Mouse (Mus musculus) spleen, adult 2 months (tissue): ENCODE measurements around the gene Dnajc13. TPM values are rescaled to one million over a fixed set of nuclear protein-coding genes. Genes with fewer than 3 reads are reported as not detected.

Experiments used
- DNase-seq, 2 experiments: peaks; one replicate each; pipeline versions ENCODE4 v3.0.0 to v3.0.0-alpha.2; 2012 to 2021; ENCODE audit warnings: low spot score in 2 of 2, low read depth in 1 of 2
- H3K27ac ChIP-seq: fragments of 200-500 bp; 2 replicates; pipeline ENCODE4 v1.5.1; 2012; ENCODE audit warnings: low read length, inconsistent platforms; ENCODE audit not compliant: insufficient read depth
- H3K27me3 ChIP-seq: fragments of 200-500 bp; 2 replicates; pipeline ENCODE4 v1.6.1; 2012; ENCODE audit warnings: mild to moderate bottlenecking, moderate library complexity, low read length, inconsistent platforms; ENCODE audit not compliant: control insufficient read depth, insufficient read depth
- H3K36me3 ChIP-seq: fragments of 200-500 bp; 2 replicates; pipeline ENCODE4 v1.6.1; 2012; ENCODE audit warnings: mild to moderate bottlenecking, low read length, inconsistent platforms; ENCODE audit not compliant: control insufficient read depth, insufficient read depth
- H3K4me1 ChIP-seq: fragments of 200-500 bp; 2 replicates; pipeline ENCODE4 v1.6.1; 2011; ENCODE audit warnings: inconsistent platforms; ENCODE audit not compliant: control insufficient read depth, insufficient read depth, insufficient read length
- H3K4me3 ChIP-seq: fragments of 200-500 bp; 2 replicates; pipeline ENCODE4 v1.5.1; 2011; ENCODE audit warnings: mild to moderate bottlenecking, inconsistent platforms; ENCODE audit not compliant: insufficient read depth, insufficient read length; ENCODE audit errors: extremely low read depth
- CTCF ChIP-seq: fragments of 200-500 bp; IDR thresholded peaks from 2 replicates; pipeline ENCODE4 v1.5.1; 2011; ENCODE audit warnings: mild to moderate bottlenecking, inconsistent platforms; ENCODE audit not compliant: insufficient read depth, insufficient read length, insufficient replicate concordance; ENCODE audit errors: extremely low read depth
- POLR2A ChIP-seq: fragments of 200-500 bp; IDR thresholded peaks from 2 replicates; pipeline ENCODE4 v1.6.1; 2011; ENCODE audit warnings: low read depth, low read length, inconsistent platforms
- WGBS: fragments of 180-500 bp; shearing (Covaris S2); methylation state at CpG from one replicate; pipeline ENCODE4 v1.1.7; 2018; 5-methylcytosine and 5-hydroxymethylcytosine counted together
- polyA plus RNA-seq: library from polyadenylated mRNA; depleted of rRNA; stranded (reverse); fragments of >200 nt; gene quantifications from 2 replicates; pipeline ENCODE4 v1.2.3, GENCODE M21; 2012; rRNA removed

The Dnajc13 gene
- polyA plus RNA-seq, 1 experiment = 32.8 TPM

GRCm38 (mm10) chr9:104107482-104107881 is 155.2 kb downstream of the Dnajc13 start:
- no peak overlapping the region for H3K27ac ChIP-seq
- no peak for TF ChIP-seq POLR2A
- no peak for TF ChIP-seq CTCF
- WGBS = 89% methylated on average over 6 of the region's 6 CpGs
- no peak overlapping the region for H3K4me3 ChIP-seq
- H3K27me3 ChIP-seq = no peaks in the 10 kb centered on the region
- no peaks in the 10 kb centered on the region for H3K36me3 ChIP-seq
- H3K4me1 ChIP-seq = no peaks in the 10 kb centered on the region
- no peak for DNase-seq

- Histone ChIP-seq H3K4me1 (no peaks in the 10 kb centered on the region), H3K36me3 (no peaks in the 10 kb centered on the region), H3K27me3 (no peaks in the 10 kb centered on the region), H3K4me3 (no peak overlapping the region), H3K27ac (no peak overlapping the region)
- no peak for DNase-seq
- WGBS = 89% methylated on average over 9 of the region's 9 CpGs
- no peak for TF ChIP-seq CTCF
- TF ChIP-seq POLR2A = no peak
Measured at GRCm38 (mm10) chr9:104106930-104107329, 155.8 kb downstream of the Dnajc13 start.

GRCm38 (mm10) chr9:104104986-104105385 is 157.7 kb downstream of the Dnajc13 start:
- H3K4me3 ChIP-seq = no peak overlapping the region
- H3K27ac ChIP-seq = no peak overlapping the region
- H3K4me1 ChIP-seq = no peaks in the 10 kb centered on the region
- 93% methylated on average over 2 of the region's 2 CpGs for WGBS
- H3K27me3 ChIP-seq = no peaks in the 10 kb centered on the region
- no peaks in the 10 kb centered on the region for H3K36me3 ChIP-seq
- DNase-seq = no peak
- no peak for TF ChIP-seq POLR2A

- Histone ChIP-seq H3K36me3 (no peaks in the 10 kb centered on the region), H3K27ac (no peak overlapping the region), H3K4me1 (no peaks in the 10 kb centered on the region), H3K4me3 (no peak overlapping the region), H3K27me3 (no peaks in the 10 kb centered on the region)
- TF ChIP-seq POLR2A = no peak
- TF ChIP-seq CTCF = no peak
- no peak for DNase-seq
- 68% methylated on average over 2 of the region's 2 CpGs for WGBS
Measured at GRCm38 (mm10) chr9:104102901-104103300, 159.8 kb downstream of the Dnajc13 start.

DNA sequence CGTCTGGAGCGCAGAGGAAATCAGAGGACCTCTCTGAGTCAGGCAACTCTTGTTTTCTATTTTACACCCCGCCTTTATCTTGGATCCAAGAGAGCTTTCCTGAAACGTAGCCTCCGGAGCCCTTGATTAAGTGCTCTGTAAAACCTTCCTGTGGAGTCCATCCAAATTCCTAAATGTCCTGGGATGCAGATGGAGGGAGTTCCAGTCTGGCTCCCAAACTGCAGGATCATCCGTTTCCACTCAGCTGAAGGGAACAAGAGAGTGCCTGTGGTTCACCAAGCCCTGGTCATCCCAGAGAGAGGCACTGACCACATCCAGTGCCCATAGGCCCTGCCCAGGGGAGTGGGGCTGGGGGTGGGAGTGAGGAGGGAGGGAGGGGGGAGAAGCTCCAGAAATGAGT is 160.4 kb downstream of the Dnajc13 start:
- WGBS = 88% methylated on average over 6 of the region's 6 CpGs
- DNase-seq = no peak
- H3K36me3 ChIP-seq = no peaks in the 10 kb centered on the region
- no peak for TF ChIP-seq POLR2A
- TF ChIP-seq CTCF = no peak
- no peaks in the 10 kb centered on the region for H3K4me1 ChIP-seq
- no peaks in the 10 kb centered on the region for H3K27me3 ChIP-seq
- H3K27ac ChIP-seq = no peak overlapping the region
- no peak overlapping the region for H3K4me3 ChIP-seq

DNA sequence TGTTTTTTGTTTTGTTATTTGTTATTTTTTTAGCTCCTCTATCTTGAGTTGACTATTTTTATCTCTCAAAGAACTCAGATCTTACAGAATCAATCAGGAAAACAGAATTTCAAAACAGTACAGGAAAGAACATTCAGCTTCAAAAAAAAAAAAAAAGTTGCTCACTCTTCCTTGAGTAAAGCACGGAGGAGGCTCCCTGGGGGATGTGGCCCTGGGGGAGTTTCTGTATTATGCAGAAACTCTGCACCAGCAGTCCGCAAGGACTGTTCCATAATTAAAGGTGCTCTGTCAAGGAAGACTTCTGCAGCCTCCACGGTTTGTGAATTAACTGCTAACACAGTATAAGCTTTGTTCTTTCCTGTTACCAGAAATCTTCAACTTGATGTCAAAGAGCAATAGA is 161.3 kb downstream of the Dnajc13 start:
- H3K36me3 ChIP-seq = no peaks in the 10 kb centered on the region

More for the DNA sequence above, 161.3 kb downstream of the Dnajc13 start:
- no peak for TF ChIP-seq CTCF
- TF ChIP-seq POLR2A = no peak
- Histone ChIP-seq H3K27me3 (no peaks in the 10 kb centered on the region), H3K27ac (no peak overlapping the region), H3K4me1 (no peaks in the 10 kb centered on the region), H3K4me3 (no peak overlapping the region)
- 45% methylated on average over 3 of the region's 3 CpGs for WGBS
- no peak for DNase-seq

Other genes with a start within 250 kb of the Dnajc13 start
- not detected in 2 replicates for gene Gm28305, start 222.3 kb downstream of the Dnajc13 start, polyA plus RNA-seq
- 9.4 and 10.2 TPM in 2 replicates for gene Uba5, start 199.8 kb downstream of the Dnajc13 start, polyA plus RNA-seq
- 5.5 and 6.3 TPM in 2 replicates for gene Acad11, start 199.6 kb downstream of the Dnajc13 start, polyA plus RNA-seq
- 1.4 and 1.6 TPM in 2 replicates for gene Ackr4, start 136.0 kb downstream of the Dnajc13 start, polyA plus RNA-seq
- 2.2 and 2.6 TPM in 2 replicates for gene Acpp, start 74.8 kb upstream of the Dnajc13 start, polyA plus RNA-seq